Mouse (Mus musculus): ENCODE data around the gene Ercc6. TPM values are rescaled to one million over a fixed set of nuclear protein-coding genes. Genes with fewer than 3 reads are reported as not detected.

The Ercc6 gene
- polyA plus RNA-seq, 1 experiment from 2014 or later: 12.9 TPM

- WGBS: 11% methylated on average over 23 of the region's 23 CpGs
These were observed 85.3 kb downstream of the Ercc6 start for GRCm38 (mm10) chr14:32598437-32599219.

GRCm38 (mm10) chr14:32599290-32600041 is 86.1 kb downstream of the Ercc6 start, which contains the start of gene Prrxl1:
Gene Prrxl1, plus strand, starts transcription at chr14:32599407.
- H3K9ac ChIP-seq (replicated peaks; ENCODE audit: low read depth): no peak within 1 kb of the TSS
- TF ChIP-seq CTCF (IDR thresholded peaks at IDR 0.05): no peak
- TF ChIP-seq EP300 (IDR thresholded peaks at IDR 0.05): no peak
- WGBS: 1% methylated on average over 51 of the region's 53 CpGs
- H3K36me3 ChIP-seq (ENCODE audit: insufficient read depth, low read length): no peaks in the 10 kb centered on the region
- no peak for ATAC-seq
- H3K27ac ChIP-seq (ENCODE audit: low read length): no peak within 1 kb of the TSS
- peak within 1 kb of the TSS; percentile 2; the same call in 1 of the 2 replicates for H3K4me3 ChIP-seq (ENCODE audit: low read depth, low read length)
- H3K27me3 ChIP-seq (replicated peaks; ENCODE audit: insufficient read depth, low read length): peaks cover 43% of the 10 kb centered on the region
- H3K4me2 ChIP-seq (replicated peaks; ENCODE audit: low read depth, low read length): no peak within 1 kb of the TSS
- DNase-seq (ENCODE audit: low spot score): no peak
- H3K9me3 ChIP-seq (ENCODE audit: low read length): no peaks in the 10 kb centered on the region
- no peaks in the 10 kb centered on the region for H3K4me1 ChIP-seq (ENCODE audit: insufficient read depth, low read depth, low read length)

More at GRCm38 (mm10) chr14:32598437-32599219, 85.3 kb downstream of the Ercc6 start:
- no peak for DNase-seq (ENCODE audit: low spot score)
- no peak overlapping the region for H3K4me2 ChIP-seq (replicated peaks; ENCODE audit: low read depth, low read length)
- H3K27ac ChIP-seq (ENCODE audit: low read length): no peak overlapping the region
- peaks cover 45% of the 10 kb centered on the region for H3K27me3 ChIP-seq (replicated peaks; ENCODE audit: insufficient read depth, low read length)
- H3K9me3 ChIP-seq (ENCODE audit: low read length): no peaks in the 10 kb centered on the region
- H3K36me3 ChIP-seq (ENCODE audit: insufficient read depth, low read length): no peaks in the 10 kb centered on the region
- H3K4me1 ChIP-seq (ENCODE audit: insufficient read depth, low read depth, low read length): no peaks in the 10 kb centered on the region
- no peak overlapping the region for H3K4me3 ChIP-seq (ENCODE audit: low read depth, low read length)
- no peak overlapping the region for H3K9ac ChIP-seq (replicated peaks; ENCODE audit: low read depth)
- no peak for ATAC-seq
- TF ChIP-seq CTCF (IDR thresholded peaks at IDR 0.05) (no peak), EP300 (IDR thresholded peaks at IDR 0.05) (no peak)

GRCm38 (mm10) chr14:32600110-32600509 is 86.8 kb downstream of the Ercc6 start:
- Histone ChIP-seq H3K9me3 (ENCODE audit: low read length) (no peaks in the 10 kb centered on the region), H3K36me3 (ENCODE audit: insufficient read depth, low read length) (no peaks in the 10 kb centered on the region), H3K4me3 (ENCODE audit: low read depth, low read length) (no peak overlapping the region), H3K4me2 (replicated peaks; ENCODE audit: low read depth, low read length) (no peak overlapping the region), H3K27ac (ENCODE audit: low read length) (no peak overlapping the region), H3K9ac (replicated peaks; ENCODE audit: low read depth) (no peak overlapping the region), H3K4me1 (ENCODE audit: insufficient read depth, low read depth, low read length) (no peaks in the 10 kb centered on the region), H3K27me3 (replicated peaks; ENCODE audit: insufficient read depth, low read length) (peaks cover 41% of the 10 kb centered on the region)
- ATAC-seq (no peak), DNase-seq (ENCODE audit: low spot score) (no peak)
- WGBS: 4% methylated on average over 15 of the region's 16 CpGs
- TF ChIP-seq EP300 (IDR thresholded peaks at IDR 0.05) (no peak), CTCF (IDR thresholded peaks at IDR 0.05) (no peak)

GRCm38 (mm10) chr14:32605508-32605907 is 92.2 kb downstream of the Ercc6 start:
- no peaks in the 10 kb centered on the region for H3K4me1 ChIP-seq (ENCODE audit: insufficient read depth, low read depth, low read length)
- ATAC-seq (no peak), DNase-seq (ENCODE audit: low spot score) (no peak)
- no peak overlapping the region for H3K9ac ChIP-seq (replicated peaks; ENCODE audit: low read depth)
- H3K36me3 ChIP-seq (ENCODE audit: insufficient read depth, low read length): no peaks in the 10 kb centered on the region
- H3K27ac ChIP-seq (ENCODE audit: low read length): no peak overlapping the region
- H3K4me3 ChIP-seq (ENCODE audit: low read depth, low read length): no peak overlapping the region
- WGBS: 60% methylated on average over 15 of the region's 15 CpGs
- H3K27me3 ChIP-seq (replicated peaks; ENCODE audit: insufficient read depth, low read length): peaks cover 1% of the 10 kb centered on the region
- TF ChIP-seq EP300 (IDR thresholded peaks at IDR 0.05): no peak
- TF ChIP-seq CTCF (IDR thresholded peaks at IDR 0.05): no peak
- H3K4me2 ChIP-seq (replicated peaks; ENCODE audit: low read depth, low read length): no peak overlapping the region
- H3K9me3 ChIP-seq (ENCODE audit: low read length): no peaks in the 10 kb centered on the region

GRCm38 (mm10) chr14:32606316-32606715 is 93.0 kb downstream of the Ercc6 start:
- Histone ChIP-seq H3K9ac (replicated peaks; ENCODE audit: low read depth) (no peak overlapping the region), H3K27ac (ENCODE audit: low read length) (no peak overlapping the region), H3K27me3 (replicated peaks; ENCODE audit: insufficient read depth, low read length) (no peaks in the 10 kb centered on the region), H3K4me3 (ENCODE audit: low read depth, low read length) (no peak overlapping the region), H3K4me2 (replicated peaks; ENCODE audit: low read depth, low read length) (no peak overlapping the region), H3K4me1 (ENCODE audit: insufficient read depth, low read depth, low read length) (no peaks in the 10 kb centered on the region), H3K9me3 (ENCODE audit: low read length) (no peaks in the 10 kb centered on the region), H3K36me3 (ENCODE audit: insufficient read depth, low read length) (no peaks in the 10 kb centered on the region)
- TF ChIP-seq CTCF (IDR thresholded peaks at IDR 0.05) (no peak), EP300 (IDR thresholded peaks at IDR 0.05) (no peak)
- DNase-seq (ENCODE audit: low spot score) (no peak), ATAC-seq (no peak)
- 57% methylated on average over 8 of the region's 8 CpGs for WGBS

GRCm38 (mm10) chr14:32609392-32609791 is 96.1 kb downstream of the Ercc6 start:
- Histone ChIP-seq H3K27me3 (replicated peaks; ENCODE audit: insufficient read depth, low read length) (no peaks in the 10 kb centered on the region), H3K27ac (ENCODE audit: low read length) (no peak overlapping the region), H3K9me3 (ENCODE audit: low read length) (no peaks in the 10 kb centered on the region), H3K36me3 (ENCODE audit: insufficient read depth, low read length) (no peaks in the 10 kb centered on the region), H3K4me2 (replicated peaks; ENCODE audit: low read depth, low read length) (no peak overlapping the region), H3K4me3 (ENCODE audit: low read depth, low read length) (no peak overlapping the region), H3K4me1 (ENCODE audit: insufficient read depth, low read depth, low read length) (no peaks in the 10 kb centered on the region), H3K9ac (replicated peaks; ENCODE audit: low read depth) (no peak overlapping the region)
- TF ChIP-seq CTCF (IDR thresholded peaks at IDR 0.05): peak; percentile 69
- TF ChIP-seq EP300 (IDR thresholded peaks at IDR 0.05): no peak
- WGBS: 14% methylated on average over 3 of the region's 3 CpGs
- peak; percentile 32 for DNase-seq (ENCODE audit: low spot score)
- ATAC-seq: no peak

All from lung, postnatal 0 days (tissue).